Mouse (Mus musculus) E14TG2a.4 (cell line): ENCODE results near the gene Olfr1231.

Source experiments
- H3K27me3 ChIP-seq: 2 replicates; pipeline ENCODE4 v1.6.1; 2014; ENCODE audit warnings: low read length, control low read depth; ENCODE audit not compliant: insufficient read depth
- H3K36me3 ChIP-seq: 2 replicates; pipeline ENCODE4 v1.6.1; 2014; ENCODE audit warnings: low read length, control low read depth; ENCODE audit not compliant: insufficient read depth
- H3K4me1 ChIP-seq: replicated peaks from 2 replicates; pipeline ENCODE4 v1.6.1; 2014; ENCODE audit warnings: low read depth, low read length, control low read depth
- H3K4me3 ChIP-seq: replicated peaks from 2 replicates; pipeline ENCODE4 v1.5.1; 2014; ENCODE audit warnings: mild to moderate bottlenecking, low read length
- H3K9me3 ChIP-seq: 2 replicates; pipeline ENCODE4 v1.6.1; 2014; ENCODE audit warnings: low read length, control low read depth
- CTCF ChIP-seq: conservative IDR thresholded peaks from 2 replicates; pipeline ENCODE4 v1.5.1; 2014; ENCODE audit warnings: low read length
- NANOG ChIP-seq: IDR thresholded peaks from 2 replicates; pipeline ENCODE4 v1.6.1; 2014; ENCODE audit warnings: borderline replicate concordance, low read length, mixed read lengths
- POU5F1 ChIP-seq: IDR thresholded peaks from 2 replicates; pipeline ENCODE4 v1.6.1; 2014; ENCODE audit warnings: low read length, borderline replicate concordance

Gene Olfr1231

DNA sequence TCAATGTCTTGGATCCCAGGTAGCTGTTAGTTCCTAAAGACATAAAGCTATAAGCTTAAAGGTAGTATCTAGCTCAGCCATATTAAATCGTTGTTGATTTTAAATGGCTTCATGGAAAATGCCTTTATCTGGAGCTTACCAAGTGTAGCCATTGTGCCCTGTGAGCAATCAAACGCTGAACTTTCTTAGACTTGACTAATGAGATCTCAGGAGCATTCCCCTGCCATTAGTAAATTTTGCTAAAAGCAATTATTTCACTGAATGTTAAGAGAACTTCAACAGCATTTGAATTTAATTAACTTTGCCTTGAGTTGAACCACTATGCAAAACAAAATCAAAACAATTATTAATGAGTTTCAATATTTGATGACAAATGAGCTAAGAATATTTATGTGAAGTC is at the start of gene Olfr1231:
Gene Olfr1231 (minus strand): TSS at position 101 of the 400 bp plus-strand sequence.
- TF ChIP-seq CTCF (no peak), NANOG (no peak), POU5F1 (no peak)
- Histone ChIP-seq H3K4me3 (no peak within 1 kb of the TSS), H3K27me3 (no peaks in the 10 kb centered on the region), H3K36me3 (no peaks in the 10 kb centered on the region), H3K4me1 (no peaks in the 10 kb centered on the region), H3K9me3 (0 out of 2 replicates have a peak, but pooled peaks cover 6% of the 10 kb centered on the region)

DNA sequence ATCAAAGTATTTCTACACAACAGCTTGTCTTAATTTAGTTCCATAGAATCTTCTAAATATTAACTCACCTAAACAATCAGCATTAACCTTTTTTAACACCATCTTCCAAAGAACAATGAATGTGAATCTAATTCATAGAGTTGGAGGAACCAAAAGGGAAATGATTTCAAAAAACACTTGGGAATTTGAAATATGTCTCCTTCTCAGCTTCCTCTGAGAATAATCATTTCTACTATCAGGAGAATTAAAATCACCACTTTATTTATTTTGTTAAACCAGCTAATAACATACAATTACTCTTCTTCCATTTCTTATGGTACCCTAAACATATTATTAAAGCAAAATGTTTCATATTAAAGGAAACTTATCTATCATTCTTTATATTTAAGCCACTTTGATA is 35.4 kb upstream of the Olfr1231 start, which contains the start of gene Olfr1233:
Gene Olfr1233 (minus strand): TSS at position 101 of the 400 bp plus-strand sequence.
- H3K9me3 ChIP-seq = no peaks in the 10 kb centered on the region
- TF ChIP-seq POU5F1 = no peak
- TF ChIP-seq CTCF = no peak
- no peak for TF ChIP-seq NANOG
- H3K27me3 ChIP-seq = no peaks in the 10 kb centered on the region
- H3K4me3 ChIP-seq = no peak within 1 kb of the TSS
- no peaks in the 10 kb centered on the region for H3K36me3 ChIP-seq
- H3K4me1 ChIP-seq = no peaks in the 10 kb centered on the region

DNA sequence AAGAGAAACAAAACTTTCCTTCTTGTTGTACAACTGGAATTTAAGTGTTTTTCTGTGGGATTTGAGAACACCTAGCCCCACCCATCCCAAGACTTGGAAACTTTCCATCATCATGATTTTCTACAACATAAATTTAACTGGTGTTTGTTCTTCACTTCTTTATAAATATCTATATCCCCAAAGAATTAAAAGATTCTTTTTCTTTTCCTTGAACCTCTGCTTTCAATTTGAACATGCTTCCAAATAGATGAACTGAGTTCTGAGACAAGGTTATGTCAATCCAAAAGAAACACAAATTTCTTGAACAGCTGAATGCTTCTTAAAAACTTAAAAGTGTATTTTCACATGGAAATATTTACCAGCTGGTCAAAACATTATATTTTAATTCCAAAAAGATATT is 22.7 kb upstream of the Olfr1231 start, which contains the start of gene Olfr1232:
Gene Olfr1232 (minus strand): TSS at position 101 of the 400 bp plus-strand sequence.
- no peaks in the 10 kb centered on the region for H3K9me3 ChIP-seq
- no peak for TF ChIP-seq POU5F1
- TF ChIP-seq CTCF = no peak
- no peak for TF ChIP-seq NANOG
- no peaks in the 10 kb centered on the region for H3K36me3 ChIP-seq
- H3K4me3 ChIP-seq = no peak within 1 kb of the TSS
- no peaks in the 10 kb centered on the region for H3K27me3 ChIP-seq
- H3K4me1 ChIP-seq = no peaks in the 10 kb centered on the region

DNA sequence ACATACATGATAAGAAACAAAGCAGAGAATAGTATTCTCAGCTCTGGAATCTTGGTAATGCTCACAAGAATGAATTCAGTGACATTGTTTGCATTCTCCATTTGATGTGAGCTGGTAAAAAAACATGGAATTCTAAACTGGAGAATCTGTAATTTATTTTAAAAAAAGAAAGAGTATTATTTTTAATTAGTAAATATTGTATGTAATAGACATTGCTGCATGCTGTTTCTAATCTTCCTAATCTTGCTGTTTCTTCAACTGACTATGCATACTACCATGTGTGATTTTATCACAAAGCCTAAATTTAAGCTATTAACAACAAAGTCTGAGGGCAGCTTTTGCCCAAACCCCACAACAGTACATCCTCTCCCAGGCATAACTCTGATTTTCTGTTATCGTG is 9.7 kb downstream of the Olfr1231 start, which contains the start of gene Olfr1230:
Gene Olfr1230 (minus strand): TSS at position 101 of the 400 bp plus-strand sequence.
- no peaks in the 10 kb centered on the region for H3K4me1 ChIP-seq
- no peaks in the 10 kb centered on the region for H3K36me3 ChIP-seq
- no peaks in the 10 kb centered on the region for H3K27me3 ChIP-seq
- no peak for TF ChIP-seq POU5F1
- no peak for TF ChIP-seq NANOG
- TF ChIP-seq CTCF = no peak
- no peak within 1 kb of the TSS for H3K4me3 ChIP-seq
- no peaks in the 10 kb centered on the region for H3K9me3 ChIP-seq

DNA sequence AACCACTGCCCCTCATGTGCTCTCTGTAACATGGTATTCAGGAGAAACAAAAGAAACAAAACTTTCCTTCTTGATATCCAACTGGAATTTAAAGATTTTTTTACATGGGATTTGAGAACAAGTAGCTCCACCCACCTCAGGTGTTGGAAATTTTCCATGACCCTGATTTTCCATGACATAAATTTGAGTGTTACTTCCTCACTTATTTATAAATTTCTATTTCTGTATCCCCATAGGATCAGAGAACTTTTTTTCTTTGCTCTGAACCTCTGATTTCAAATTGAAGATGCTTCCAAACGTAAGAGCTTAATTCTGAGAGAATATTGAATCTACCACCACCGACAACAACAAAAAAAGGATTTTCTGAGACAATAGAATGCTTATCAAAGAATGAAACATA is 19.0 kb downstream of the Olfr1231 start, which contains the start of gene Olfr1229:
Gene Olfr1229 (minus strand): TSS at position 101 of the 400 bp plus-strand sequence.
- Histone ChIP-seq H3K4me1 (no peaks in the 10 kb centered on the region), H3K4me3 (no peak within 1 kb of the TSS), H3K9me3 (no peaks in the 10 kb centered on the region), H3K27me3 (no peaks in the 10 kb centered on the region), H3K36me3 (no peaks in the 10 kb centered on the region)
- TF ChIP-seq NANOG (no peak), POU5F1 (no peak), CTCF (no peak)

DNA sequence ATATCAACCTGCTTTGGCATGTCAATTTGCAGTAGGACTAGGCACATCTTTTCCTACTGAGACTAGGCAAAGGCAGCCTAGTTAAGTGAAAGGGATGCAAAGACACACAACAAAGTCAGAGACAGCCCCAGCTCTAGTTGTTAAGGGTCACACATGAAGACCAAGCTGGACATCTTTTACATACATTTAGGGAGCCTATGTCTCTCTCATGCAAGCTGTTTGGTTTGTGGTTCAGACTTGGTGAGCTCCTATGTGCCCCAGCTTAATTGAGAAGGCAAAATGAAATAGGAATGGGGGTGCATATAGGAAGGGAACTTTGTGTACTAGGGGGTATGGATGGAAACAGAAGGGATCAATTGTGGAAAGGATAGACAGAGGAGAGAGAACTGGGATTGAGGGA is 52.9 kb downstream of the Olfr1231 start, which contains the start of gene Olfr1228:
Gene Olfr1228 (minus strand): TSS at position 101 of the 400 bp plus-strand sequence.
- Histone ChIP-seq H3K4me3 (no peak within 1 kb of the TSS), H3K36me3 (no peaks in the 10 kb centered on the region), H3K27me3 (no peaks in the 10 kb centered on the region), H3K9me3 (no peaks in the 10 kb centered on the region), H3K4me1 (no peaks in the 10 kb centered on the region)
- TF ChIP-seq CTCF = no peak
- no peak for TF ChIP-seq POU5F1
